Mouse (Mus musculus): Measurements from ENCODE around the gene Oxgr1.

Oxgr1 gene

DNA sequence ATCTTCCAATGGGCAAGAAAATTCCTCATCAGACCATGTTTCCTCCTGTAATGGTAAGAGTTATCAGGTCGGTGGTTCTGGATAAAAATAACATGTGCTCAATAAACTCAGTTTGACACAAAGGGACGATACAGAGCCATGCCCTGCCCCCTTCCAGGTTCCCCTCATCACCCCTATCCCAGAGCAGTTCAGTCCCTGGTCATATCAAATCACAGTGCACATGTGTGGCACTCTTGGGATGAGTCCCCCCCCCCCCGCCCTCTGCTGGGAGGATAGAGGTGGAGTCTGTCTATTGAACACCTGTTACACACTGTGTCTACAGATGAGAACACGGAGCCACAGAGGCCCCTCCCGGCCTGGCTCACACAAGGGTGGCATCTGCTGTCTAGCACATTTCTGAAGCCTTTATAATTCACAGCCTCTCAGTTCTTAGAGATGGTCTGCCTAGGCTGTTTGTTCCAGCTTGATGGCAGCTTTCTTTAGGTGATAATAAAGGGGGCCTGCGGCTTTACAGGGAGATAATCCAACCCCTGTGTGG, 61.5 kb downstream of the Oxgr1 start:
- DNase-seq, result no peak

Measured in spleen, adult 18-20 months (tissue).